In the genomic region with DNA sequence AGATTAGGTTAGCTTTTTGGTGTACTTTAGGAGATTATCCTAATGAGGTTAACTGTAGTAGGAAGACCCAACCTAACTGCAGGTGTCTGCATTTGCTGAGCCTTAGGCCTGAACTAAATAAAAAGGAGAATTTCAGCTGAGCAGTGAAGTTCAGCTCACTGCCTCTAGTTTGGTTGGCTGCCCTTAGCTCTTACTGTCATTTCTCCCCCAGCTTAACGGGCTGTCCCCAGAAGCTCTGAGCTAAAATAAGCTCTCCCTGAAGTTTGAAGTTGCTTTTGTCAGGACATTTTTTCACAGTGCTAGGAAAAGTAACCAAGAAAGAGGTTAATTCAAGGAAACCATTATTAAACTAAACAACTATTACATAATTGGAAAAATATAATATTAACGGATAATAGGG, we compare ENCODE assay signal across 29 mouse cellular contexts.
DNase-seq lines count a peak whose midpoint lies in the region; ATAC-seq and TF ChIP-seq lines count a peak whose summit lies in the region.
"Had no signal": no experiment of that assay in that cellular context is flagged by ENCODE, and none has a peak within 500 bp of the region (broad histone marks: within the 10 kb centered on the region; RNA-seq: fewer than 3 reads in every experiment).

No protein-coding gene starts in this region.

- H3K4me2 ChIP-seq in heart, embryonic 16.5 days (ENCODE audit: low read depth, low read length) = no peak overlapping the region
- H3K4me2 ChIP-seq in heart, embryonic 12.5 days = no peak overlapping the region
- H3K4me2 ChIP-seq: embryonic facial prominence, embryonic 13.5 days; forebrain, embryonic 12.5 days; forebrain, embryonic 15.5 days; hindbrain, embryonic 14.5 days had no signal

- WGBS in heart, embryonic 16.5 days = 61% methylated on average over 2 of the region's 2 CpGs
- WGBS in heart, embryonic 12.5 days = 66% methylated on average over 2 of the region's 2 CpGs
- WGBS in hindbrain, embryonic 10.5 days = 85% methylated on average over 2 of the region's 2 CpGs

- no peaks in the 10 kb centered on the region; the same call in 1 of the 2 replicates for H3K4me1 ChIP-seq in heart, embryonic 16.5 days (ENCODE audit: control insufficient read depth, insufficient read depth, low read length)
- 0 out of 2 replicates have a peak, but pooled peaks cover 6% of the 10 kb centered on the region for H3K4me1 ChIP-seq in heart, embryonic 12.5 days (replicated peaks)
- H3K4me1 ChIP-seq in hindbrain, embryonic 10.5 days (replicated peaks) = no peaks in the 10 kb centered on the region
- H3K4me1 ChIP-seq: embryonic facial prominence, embryonic 10.5 days; embryonic facial prominence, embryonic 13.5 days; forebrain, embryonic 12.5 days; heart, embryonic 10.5 days had no signal

- intact Hi-C loops in gastrocnemius, adult 2 months (cut with DNase I) = no loop called here
- intact Hi-C loops in heart, postnatal 25 days (cut with DNase I) = no loop called here

- DNase-seq in gastrocnemius, adult 2 months = no peak
- no peak for DNase-seq in gastrocnemius, postnatal 25 days
- DNase-seq in heart, adult 8-10 months (ENCODE audit: low spot score) = peak; percentile 17
- no peak for DNase-seq in heart, postnatal 25 days (ENCODE audit: low spot score)
- peak; percentile 42 for DNase-seq in skeletal muscle tissue, adult 2 months (ENCODE audit: low read depth, low spot score)
- DNase-seq in hindbrain, embryonic 10.5 days (ENCODE audit: low spot score) = no peak
- DNase-seq: adrenal gland, adult 2 months; adrenal gland, postnatal 14 days; cerebellum, adult 11-12 months; cerebellum, adult 8-10 months; cerebellum, postnatal 10 days; cerebellum, postnatal 36 days; embryo, embryonic 11 days; gastrocnemius, postnatal 10 days; kidney, adult 18-20 months; kidney, adult 9 months had no signal

- ATAC-seq in heart, embryonic 16.5 days (replicated peaks; ENCODE audit: extremely low read depth, insufficient read depth, low FRiP score) = no peak
- no peak for ATAC-seq in heart, embryonic 12.5 days (ENCODE audit: insufficient number of reproducible peaks, low FRiP score)
- ATAC-seq: CD4-positive, CD25-positive, alpha-beta regulatory T cell, adult 4 months; forebrain, embryonic 15.5 days; hindbrain, postnatal 0 days; inflammation-experienced regulatory T-cells, adult 6 months; intestine, embryonic 16.5 days had no signal

- no peaks in the 10 kb centered on the region for H3K9me3 ChIP-seq in heart, embryonic 16.5 days (replicated peaks; ENCODE audit: control insufficient read depth, low read length)
- H3K9me3 ChIP-seq in heart, embryonic 12.5 days (replicated peaks) = no peaks in the 10 kb centered on the region
- H3K9me3 ChIP-seq in hindbrain, embryonic 10.5 days = no peaks in the 10 kb centered on the region
- H3K9me3 ChIP-seq: embryonic facial prominence, embryonic 10.5 days; embryonic facial prominence, embryonic 13.5 days; forebrain, embryonic 12.5 days; forebrain, embryonic 15.5 days; heart, embryonic 10.5 days had no signal

- no peak overlapping the region for H3K9ac ChIP-seq in heart, embryonic 16.5 days (ENCODE audit: low read length)
- no peak overlapping the region for H3K9ac ChIP-seq in heart, embryonic 12.5 days
- H3K9ac ChIP-seq: embryonic facial prominence, embryonic 13.5 days; forebrain, embryonic 12.5 days; forebrain, embryonic 15.5 days; hindbrain, embryonic 14.5 days had no signal

- peak; percentile 20; the same call in 1 of the 2 replicates for TF ChIP-seq CTCF in gastrocnemius, adult 2 months (IDR thresholded peaks at IDR 0.05)

- no peak overlapping the region for H3K4me3 ChIP-seq in gastrocnemius, adult 2 months
- H3K4me3 ChIP-seq in heart, embryonic 16.5 days (ENCODE audit: low read length) = no peak overlapping the region
- H3K4me3 ChIP-seq in heart, embryonic 12.5 days = no peak overlapping the region
- H3K4me3 ChIP-seq in hindbrain, embryonic 10.5 days = no peak overlapping the region
- H3K4me3 ChIP-seq: embryonic facial prominence, embryonic 10.5 days; embryonic facial prominence, embryonic 13.5 days; erythroblast, embryonic 14.5 days; forebrain, embryonic 12.5 days; forebrain, embryonic 15.5 days; heart, embryonic 10.5 days had no signal

- H3K27me3 ChIP-seq in heart, embryonic 16.5 days (ENCODE audit: control insufficient read depth, insufficient read depth, low read length) = no peaks in the 10 kb centered on the region
- no peaks in the 10 kb centered on the region for H3K27me3 ChIP-seq in heart, embryonic 12.5 days (replicated peaks)
- no peaks in the 10 kb centered on the region for H3K27me3 ChIP-seq in hindbrain, embryonic 10.5 days (ENCODE audit: insufficient read depth, poor library complexity, severe bottlenecking)
- H3K27me3 ChIP-seq: embryonic facial prominence, embryonic 13.5 days; forebrain, embryonic 12.5 days; forebrain, embryonic 15.5 days had no signal

- peak overlapping the region; percentile 75 for H3K27ac ChIP-seq in gastrocnemius, adult 2 months
- 0 out of 2 replicates have a peak overlapping the region, but pooled peaks have one; percentile 8 for H3K27ac ChIP-seq in heart, embryonic 16.5 days (ENCODE audit: low read length)
- no peak overlapping the region for H3K27ac ChIP-seq in heart, embryonic 12.5 days (ENCODE audit: poor library complexity, severe bottlenecking)
- no peak overlapping the region for H3K27ac ChIP-seq in hindbrain, embryonic 10.5 days
- H3K27ac ChIP-seq: embryonic facial prominence, embryonic 10.5 days; embryonic facial prominence, embryonic 13.5 days; forebrain, embryonic 12.5 days; forebrain, embryonic 15.5 days; heart, embryonic 10.5 days; hindbrain, embryonic 14.5 days; hindbrain, postnatal 0 days had no signal

- H3K36me3 ChIP-seq in heart, embryonic 16.5 days (ENCODE audit: control insufficient read depth, insufficient read depth) = no peaks in the 10 kb centered on the region
- no peaks in the 10 kb centered on the region for H3K36me3 ChIP-seq in heart, embryonic 12.5 days
- no peaks in the 10 kb centered on the region for H3K36me3 ChIP-seq in hindbrain, embryonic 10.5 days
- H3K36me3 ChIP-seq: embryonic facial prominence, embryonic 10.5 days; embryonic facial prominence, embryonic 13.5 days; forebrain, embryonic 12.5 days; forebrain, embryonic 15.5 days; heart, embryonic 10.5 days had no signal

Comparison
In these comparisons a context has a peak if more than half of its experiments do, and no peak if none do; other contexts are left out.
1. DNase-seq: peak in heart, adult 8-10 months (single experiment) and skeletal muscle tissue, adult 2 months (single experiment); none in gastrocnemius, adult 2 months (single experiment), gastrocnemius, postnatal 25 days (single experiment), heart, postnatal 25 days (single experiment) and hindbrain, embryonic 10.5 days (single experiment).
2. H3K27ac ChIP-seq: peak in gastrocnemius, adult 2 months (single experiment) and heart, embryonic 16.5 days (single experiment); none in heart, embryonic 12.5 days (single experiment) and hindbrain, embryonic 10.5 days (single experiment).